Mouse (Mus musculus) heart, embryonic 15.5 days (tissue): ENCODE data around the gene Gigyf1. TPM values are rescaled to one million over a fixed set of nuclear protein-coding genes. Genes with fewer than 3 reads are reported as not detected.

Source experiments
- ATAC-seq: fragments of 200-750 bp; cut with Nextera tagmentation; replicated peaks from 2 replicates; pipeline ENCODE4 v1.8.0; 2017; ENCODE audit warnings: low read depth, moderate TSS enrichment; ENCODE audit not compliant: insufficient number of reproducible peaks, insufficient read depth, low FRiP score
- H3K27ac ChIP-seq: fragments of 300-500 bp; sonication (generic); 2 replicates; pipeline ENCODE4 v1.5.1; 2015; ENCODE audit warnings: mild to moderate bottlenecking, inconsistent platforms
- H3K27me3 ChIP-seq: fragments of 300-500 bp; sonication (generic); 2 replicates; pipeline ENCODE4 v1.6.1; 2015; ENCODE audit warnings: inconsistent platforms
- H3K36me3 ChIP-seq: fragments of 300-500 bp; sonication (generic); 2 replicates; pipeline ENCODE4 v1.6.1; 2015; ENCODE audit warnings: mild to moderate bottlenecking, inconsistent platforms
- H3K4me1 ChIP-seq: fragments of 300-500 bp; sonication (generic); replicated peaks from 2 replicates; pipeline ENCODE4 v1.6.1; 2015; ENCODE audit warnings: inconsistent platforms
- H3K4me2 ChIP-seq: fragments of 300-500 bp; sonication (generic); 2 replicates; pipeline ENCODE4 v1.6.1; 2015; ENCODE audit warnings: inconsistent platforms, mild to moderate bottlenecking, moderate library complexity
- H3K4me3 ChIP-seq: fragments of 300-500 bp; sonication (generic); 2 replicates; pipeline ENCODE4 v1.5.1; 2015; ENCODE audit warnings: mild to moderate bottlenecking, inconsistent platforms
- H3K9ac ChIP-seq: fragments of 300-500 bp; sonication (generic); 2 replicates; pipeline ENCODE4 v1.6.1; 2015; ENCODE audit warnings: mild to moderate bottlenecking, inconsistent platforms
- H3K9me3 ChIP-seq: fragments of 300-500 bp; sonication (generic); replicated peaks from 2 replicates; pipeline ENCODE4 v1.6.1; 2016; ENCODE audit warnings: inconsistent platforms
- WGBS: fragments of 180-500 bp; shearing (Covaris S2); methylation state at CpG from one replicate; pipeline ENCODE4 v1.1.7; 2015; ENCODE audit warnings: mixed read lengths; 5-methylcytosine and 5-hydroxymethylcytosine counted together
- polyA plus RNA-seq: library from polyadenylated mRNA; unstranded; fragments of >200 nt; fragmentation: Nextera tagmentation; extraction: Ambion mirVana; gene quantifications from 2 replicates; pipeline ENCODE4 v1.2.1, GENCODE M21; 2015

Gigyf1 gene
- polyA plus RNA-seq, 1 experiment from 2014 or later: 8.9 TPM

DNA sequence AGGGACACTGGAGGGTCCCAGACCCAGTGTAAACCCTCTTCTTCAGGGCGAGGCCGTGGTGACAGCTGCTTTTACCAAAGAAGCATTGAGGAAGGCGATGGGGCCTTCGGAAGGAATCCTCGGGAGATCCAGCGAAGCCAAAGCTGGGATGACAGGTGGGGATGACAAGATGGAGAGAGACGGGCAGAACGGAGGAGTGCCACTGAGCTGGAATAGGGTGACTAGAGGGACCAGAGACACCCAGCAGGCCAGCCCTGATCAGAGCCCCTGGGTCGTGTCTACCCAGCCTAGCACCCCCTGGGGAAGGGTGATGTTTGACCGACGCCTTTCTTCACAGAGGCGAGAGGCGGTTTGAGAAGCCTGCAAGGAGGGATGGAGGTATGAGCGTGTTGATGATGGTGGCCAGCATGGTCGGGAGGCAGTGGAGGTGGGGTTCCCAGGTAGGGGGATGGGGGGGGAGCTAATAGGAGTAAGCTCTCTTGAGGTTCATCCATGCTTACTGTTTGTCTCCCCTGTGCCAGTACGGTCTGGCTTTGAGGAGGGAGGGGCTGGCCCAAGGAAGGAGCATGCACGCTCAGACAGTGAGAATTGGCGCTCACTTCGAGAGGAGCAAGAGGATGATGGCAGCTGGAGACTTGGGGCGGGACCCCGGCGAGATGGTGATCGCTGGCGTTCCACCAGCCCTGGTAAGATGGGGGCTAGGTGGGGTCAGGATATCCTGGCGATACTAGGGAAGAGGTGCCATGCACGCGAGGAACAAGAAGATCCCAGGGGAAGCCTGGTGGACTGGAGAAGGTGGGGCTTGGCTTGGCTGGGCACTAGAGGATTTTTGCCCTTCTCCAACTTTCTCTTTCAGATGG is 1.6 kb downstream of the Gigyf1 start:
- no peak overlapping the region for H3K27ac ChIP-seq
- H3K4me1 ChIP-seq: peaks cover 4% of the 10 kb centered on the region
- H3K9me3 ChIP-seq: no peaks in the 10 kb centered on the region
- no peak for ATAC-seq
- no peak overlapping the region for H3K4me3 ChIP-seq
- H3K36me3 ChIP-seq: peaks cover 67% of the 10 kb centered on the region
- 91% methylated on average over 27 of the region's 27 CpGs for WGBS
- H3K4me2 ChIP-seq: no peak overlapping the region
- no peak overlapping the region for H3K9ac ChIP-seq
- H3K27me3 ChIP-seq: no peaks in the 10 kb centered on the region

DNA sequence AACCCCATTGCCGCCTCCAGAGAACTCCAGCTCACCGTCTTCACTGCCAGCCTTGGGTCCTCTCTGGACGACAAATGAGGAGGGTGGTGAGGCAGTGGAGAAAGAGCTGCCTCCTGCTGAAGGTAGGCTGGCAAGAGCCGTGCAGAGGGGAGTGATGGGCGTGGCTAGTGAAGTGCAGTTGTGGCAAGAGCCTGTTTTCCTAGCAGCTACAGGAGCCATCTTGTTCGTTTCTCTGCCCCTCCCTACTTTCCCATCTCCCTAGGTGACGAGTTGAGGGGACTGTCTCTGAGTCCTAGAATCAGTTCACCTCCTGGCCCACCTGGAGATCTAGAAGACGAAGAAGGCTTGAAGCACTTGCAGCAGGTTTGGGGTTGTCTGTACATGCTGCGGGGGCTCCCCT is 3.5 kb downstream of the Gigyf1 start:
- Histone ChIP-seq H3K9ac (no peak overlapping the region), H3K9me3 (no peaks in the 10 kb centered on the region), H3K4me3 (no peak overlapping the region), H3K27ac (no peak overlapping the region), H3K4me2 (no peak overlapping the region), H3K27me3 (no peaks in the 10 kb centered on the region), H3K4me1 (peaks cover 13% of the 10 kb centered on the region), H3K36me3 (peaks cover 83% of the 10 kb centered on the region)
- 80% methylated on average over 9 of the region's 9 CpGs for WGBS
- ATAC-seq: no peak

DNA sequence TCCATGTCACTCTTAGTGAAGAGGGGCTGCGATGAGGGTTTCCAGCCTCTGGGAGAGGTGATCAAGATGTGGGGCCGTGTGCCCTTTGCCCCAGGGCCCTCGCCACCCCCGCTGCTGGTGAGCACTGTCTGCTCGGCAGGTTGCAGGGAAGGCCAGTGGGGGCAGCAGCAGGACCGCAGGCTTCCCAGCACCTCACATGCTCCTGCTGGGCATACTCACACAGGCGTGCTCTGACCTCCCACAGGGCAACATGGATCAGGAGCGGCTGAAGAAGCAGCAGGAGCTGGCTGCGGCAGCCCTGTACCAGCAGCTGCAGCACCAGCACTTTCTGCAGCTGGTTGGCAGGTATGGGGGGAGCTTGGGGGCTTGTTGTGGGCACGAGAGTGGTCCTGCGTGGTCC is 4.4 kb downstream of the Gigyf1 start:
- no peak for ATAC-seq
- H3K36me3 ChIP-seq: peaks cover 90% of the 10 kb centered on the region
- H3K4me3 ChIP-seq: no peak overlapping the region
- WGBS: 78% methylated on average over 11 of the region's 11 CpGs
- no peak overlapping the region for H3K4me2 ChIP-seq
- H3K27me3 ChIP-seq: no peaks in the 10 kb centered on the region
- no peak overlapping the region for H3K27ac ChIP-seq
- no peaks in the 10 kb centered on the region for H3K9me3 ChIP-seq
- no peak overlapping the region for H3K9ac ChIP-seq
- H3K4me1 ChIP-seq: peaks cover 16% of the 10 kb centered on the region

DNA sequence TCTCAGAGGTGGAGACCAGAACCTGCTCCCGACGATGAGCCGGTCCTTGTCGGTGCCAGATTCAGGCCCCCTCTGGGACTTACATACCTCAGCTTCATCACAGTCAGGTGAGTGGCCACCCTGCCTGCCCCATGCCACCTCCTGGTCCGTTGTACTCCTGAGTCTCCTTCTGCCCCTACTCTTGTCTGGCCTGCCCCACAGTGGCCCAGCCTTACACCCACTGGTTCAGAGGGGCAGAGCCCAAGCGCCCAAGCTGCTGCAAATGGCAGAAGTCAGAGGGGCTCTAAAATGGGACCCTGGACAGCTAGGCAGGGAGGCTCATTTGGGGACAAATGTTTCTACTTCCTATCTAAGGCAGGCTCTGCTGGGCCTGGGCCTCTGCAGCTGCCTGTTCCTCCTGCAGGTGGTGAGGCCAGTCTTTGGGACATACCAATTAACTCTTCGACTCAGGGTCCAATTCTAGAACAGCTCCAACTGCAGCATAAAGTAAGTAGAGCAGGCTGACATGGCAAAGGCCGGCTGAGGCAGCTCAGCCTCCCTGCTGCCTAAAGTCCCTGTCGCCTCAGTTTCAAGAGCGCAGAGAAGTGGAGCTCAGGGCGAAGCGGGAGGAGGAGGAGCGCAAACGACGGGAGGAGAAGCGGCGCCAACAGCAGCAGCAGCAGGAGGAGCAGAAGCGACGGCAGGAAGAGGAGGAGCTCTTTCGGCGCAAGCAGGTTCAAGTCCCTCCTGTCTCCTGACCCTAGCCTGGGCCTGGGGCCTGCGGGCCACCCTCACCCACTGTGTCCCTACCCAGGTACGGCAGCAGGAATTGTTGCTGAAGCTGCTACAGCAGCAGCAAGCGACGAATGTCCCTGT is 5.3 kb downstream of the Gigyf1 start:
- Histone ChIP-seq H3K4me3 (no peak overlapping the region), H3K4me1 (peaks cover 22% of the 10 kb centered on the region), H3K4me2 (no peak overlapping the region), H3K27ac (no peak overlapping the region), H3K9me3 (no peaks in the 10 kb centered on the region), H3K9ac (no peak overlapping the region), H3K36me3 (peaks cover 95% of the 10 kb centered on the region), H3K27me3 (no peaks in the 10 kb centered on the region)
- ATAC-seq: no peak
- 82% methylated on average over 25 of the region's 25 CpGs for WGBS

DNA sequence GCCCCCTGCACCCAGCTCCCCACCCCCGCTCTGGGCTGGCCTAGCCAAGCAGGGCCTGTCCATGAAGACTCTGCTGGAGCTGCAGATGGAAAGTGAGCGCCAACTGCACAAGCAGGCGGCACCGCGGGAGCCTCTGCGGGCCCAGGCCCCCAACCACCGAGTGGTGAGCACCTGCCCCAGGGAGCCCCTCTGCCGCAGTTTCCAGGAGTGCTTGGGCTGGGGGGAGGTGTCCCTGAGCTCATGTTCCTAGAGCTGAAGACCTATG is 5.8 kb downstream of the Gigyf1 start:
- Histone ChIP-seq H3K36me3 (peaks cover 95% of the 10 kb centered on the region), H3K4me2 (no peak overlapping the region), H3K9ac (no peak overlapping the region), H3K4me3 (no peak overlapping the region), H3K9me3 (no peaks in the 10 kb centered on the region), H3K4me1 (peaks cover 26% of the 10 kb centered on the region), H3K27me3 (no peaks in the 10 kb centered on the region), H3K27ac (no peak overlapping the region)
- 84% methylated on average over 8 of the region's 8 CpGs for WGBS
- no peak for ATAC-seq

DNA sequence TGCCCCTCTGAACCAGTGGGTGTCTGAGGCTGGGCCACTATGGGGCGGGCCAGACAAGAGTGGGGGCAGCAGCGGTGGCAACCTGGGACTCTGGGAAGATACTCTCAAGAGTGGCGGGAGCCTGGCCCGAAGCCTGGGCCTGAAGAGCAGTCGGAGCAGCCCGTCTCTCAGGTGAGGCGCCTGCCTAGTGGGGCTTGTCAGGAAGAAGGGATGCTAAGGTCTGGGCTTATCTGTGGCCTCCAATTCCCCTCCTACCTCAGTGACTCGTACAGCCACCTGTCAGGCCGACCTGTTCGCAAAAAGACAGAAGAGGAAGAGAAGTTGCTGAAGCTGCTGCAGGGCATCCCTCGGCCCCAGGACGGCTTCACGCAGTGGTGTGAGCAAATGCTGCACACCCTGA is 6.3 kb downstream of the Gigyf1 start:
- H3K4me3 ChIP-seq: no peak overlapping the region
- no peaks in the 10 kb centered on the region for H3K9me3 ChIP-seq
- H3K27me3 ChIP-seq: no peaks in the 10 kb centered on the region
- no peak overlapping the region for H3K4me2 ChIP-seq
- no peak for ATAC-seq
- H3K27ac ChIP-seq: no peak overlapping the region
- H3K9ac ChIP-seq: no peak overlapping the region
- 82% methylated on average over 13 of the region's 13 CpGs for WGBS
- H3K36me3 ChIP-seq: peaks cover 95% of the 10 kb centered on the region
- H3K4me1 ChIP-seq: peaks cover 31% of the 10 kb centered on the region

DNA sequence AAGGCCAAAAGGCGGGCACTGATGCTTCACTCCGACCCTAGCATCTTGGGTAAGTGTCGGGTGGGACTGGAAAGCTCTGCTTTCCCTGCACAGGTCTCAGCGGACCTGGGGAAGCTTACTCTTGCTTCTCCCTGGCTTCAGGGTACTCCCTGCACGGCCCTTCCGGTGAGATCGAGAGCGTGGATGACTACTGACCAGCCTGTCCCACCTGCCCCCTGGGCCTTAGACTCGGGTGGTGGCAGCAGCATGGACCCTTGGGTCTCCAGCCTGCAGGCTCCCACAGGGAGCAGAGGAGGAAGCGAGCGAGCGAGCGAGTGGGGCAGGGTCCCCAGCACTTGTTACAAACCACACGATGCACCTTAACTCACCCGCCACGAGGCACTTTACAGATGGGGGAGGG is 7.2 kb downstream of the Gigyf1 start:
- peaks cover 40% of the 10 kb centered on the region for H3K4me1 ChIP-seq
- H3K9me3 ChIP-seq: no peaks in the 10 kb centered on the region
- peaks cover 88% of the 10 kb centered on the region for H3K36me3 ChIP-seq
- ATAC-seq: no peak
- H3K27me3 ChIP-seq: no peaks in the 10 kb centered on the region
- H3K9ac ChIP-seq: no peak overlapping the region
- 76% methylated on average over 16 of the region's 16 CpGs for WGBS
- H3K27ac ChIP-seq: no peak overlapping the region
- no peak overlapping the region for H3K4me3 ChIP-seq
- no peak overlapping the region for H3K4me2 ChIP-seq

DNA sequence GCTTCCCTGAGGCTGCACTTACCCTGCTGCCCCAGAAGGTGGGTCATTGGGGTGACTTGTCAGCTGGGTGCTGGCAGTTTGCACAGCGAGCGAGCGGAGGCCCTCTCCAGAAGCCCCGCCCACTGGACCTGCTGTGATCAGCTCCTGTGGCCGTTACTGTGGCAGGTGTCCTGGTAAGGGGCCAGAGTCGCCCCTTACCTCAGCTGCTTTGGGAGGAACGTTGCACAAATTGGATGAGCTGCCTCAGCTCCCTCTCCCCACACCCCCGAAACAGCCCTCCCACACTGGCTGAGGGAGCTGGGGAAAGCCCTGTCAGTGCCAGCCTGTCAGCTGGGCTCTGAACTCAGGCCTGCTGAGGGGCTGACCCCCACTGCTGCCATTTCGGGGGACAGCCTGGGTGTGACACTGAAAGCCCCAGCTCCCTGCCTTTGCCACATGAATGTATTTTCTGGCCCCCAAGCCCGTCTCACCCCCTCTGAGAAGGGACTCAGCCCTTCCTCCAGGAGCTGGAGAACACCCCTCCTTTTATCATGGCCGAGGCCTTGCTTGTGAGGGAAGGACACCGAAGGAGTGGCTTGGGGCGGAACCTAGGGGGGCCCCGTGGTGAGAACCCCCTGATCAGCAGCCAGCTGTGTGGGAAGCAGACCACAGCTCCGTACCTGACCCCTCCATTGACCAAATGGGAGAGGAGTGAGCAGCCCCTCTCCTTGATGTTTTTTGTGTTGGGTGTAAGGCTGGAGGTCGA is 8.0 kb downstream of the Gigyf1 start:
- 45% methylated on average over 16 of the region's 16 CpGs for WGBS
- H3K9me3 ChIP-seq: no peaks in the 10 kb centered on the region
- H3K27me3 ChIP-seq: no peaks in the 10 kb centered on the region
- no peak overlapping the region for H3K4me2 ChIP-seq
- H3K4me1 ChIP-seq: peaks cover 47% of the 10 kb centered on the region
- no peak overlapping the region for H3K4me3 ChIP-seq
- H3K36me3 ChIP-seq: peaks cover 79% of the 10 kb centered on the region
- no peak for ATAC-seq
- H3K27ac ChIP-seq: peak overlapping the region; percentile 41
- peak overlapping the region; percentile 7; the same call in 1 of the 2 replicates for H3K9ac ChIP-seq

DNA sequence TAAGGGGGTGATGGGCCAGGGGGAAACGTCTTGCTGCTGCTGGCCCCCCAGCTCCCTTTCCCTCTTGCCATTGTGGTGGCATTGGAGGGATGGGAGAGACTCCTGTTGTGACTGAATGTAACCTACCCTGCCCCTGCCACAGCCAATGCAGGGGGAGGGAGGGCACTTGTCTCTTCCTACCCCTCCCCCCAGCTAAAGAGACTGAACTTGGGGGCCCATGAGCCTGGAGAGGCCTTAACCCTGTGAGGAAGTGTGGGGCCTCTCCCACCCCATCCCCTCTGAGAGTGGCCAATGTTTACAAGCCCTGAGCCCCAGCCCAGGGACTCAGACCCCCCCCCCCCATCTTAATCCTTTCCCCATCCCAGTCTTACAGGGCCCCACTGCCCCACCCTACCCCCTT is 9.1 kb downstream of the Gigyf1 start:
- Histone ChIP-seq H3K27me3 (no peaks in the 10 kb centered on the region), H3K4me2 (no peak overlapping the region), H3K9ac (no peak overlapping the region), H3K27ac (no peak overlapping the region), H3K9me3 (no peaks in the 10 kb centered on the region), H3K36me3 (peaks cover 69% of the 10 kb centered on the region), H3K4me3 (no peak overlapping the region), H3K4me1 (peaks cover 47% of the 10 kb centered on the region)
- no peak for ATAC-seq
- WGBS: 71% methylated on average over 1 of the region's 1 CpGs

DNA sequence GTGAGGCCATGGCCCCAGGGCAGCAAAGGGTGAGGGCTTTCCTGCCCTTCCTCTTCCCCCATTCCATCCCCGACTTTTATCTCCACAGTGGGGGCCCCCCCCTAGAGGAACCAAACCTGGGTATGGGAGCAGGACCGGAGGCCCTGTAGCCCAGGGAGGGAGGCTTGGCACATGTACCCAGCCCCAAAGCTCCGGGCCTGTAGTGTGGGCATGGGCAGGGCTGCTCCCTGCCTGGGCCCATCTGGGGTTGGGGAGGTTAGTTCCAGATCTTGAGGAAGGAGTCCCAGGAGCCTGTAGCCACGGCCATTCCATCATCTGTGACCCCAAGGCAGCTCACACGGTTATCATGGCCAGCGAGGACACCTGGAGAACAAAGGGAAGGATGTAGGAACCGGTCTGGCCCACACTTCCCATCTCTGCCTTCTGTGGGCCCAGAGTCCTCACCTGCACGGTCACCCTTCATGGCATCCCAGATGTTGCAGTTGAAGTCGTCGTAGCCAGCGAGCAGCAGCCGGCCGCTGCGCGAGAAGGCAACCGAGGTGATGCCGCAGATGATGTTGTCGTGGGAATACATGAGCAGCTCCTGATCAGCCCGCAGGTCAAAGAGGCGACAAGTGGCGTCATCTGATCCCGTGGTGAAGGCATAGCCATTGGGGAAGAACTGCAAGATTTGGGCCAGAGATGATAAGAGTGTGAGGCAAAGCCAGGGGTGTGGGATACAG is 10.1 kb downstream of the Gigyf1 start:
- no peak for ATAC-seq
- H3K4me3 ChIP-seq: no peak overlapping the region
- H3K36me3 ChIP-seq: peaks cover 59% of the 10 kb centered on the region
- peaks cover 47% of the 10 kb centered on the region for H3K4me1 ChIP-seq
- WGBS: 78% methylated on average over 22 of the region's 22 CpGs
- H3K27ac ChIP-seq: no peak overlapping the region
- no peak overlapping the region for H3K9ac ChIP-seq
- H3K9me3 ChIP-seq: no peaks in the 10 kb centered on the region
- H3K27me3 ChIP-seq: no peaks in the 10 kb centered on the region
- no peak overlapping the region for H3K4me2 ChIP-seq
